Mouse (Mus musculus) intestine, embryonic 14.5 days (tissue): ENCODE data around the gene Itpk1. TPM values are rescaled to one million over a fixed set of nuclear protein-coding genes. Genes with fewer than 3 reads are reported as not detected.
A peak's percentile ranks its signal among the peaks of the same experiment; 100 is the strongest.

Source experiments
- ATAC-seq: fragments of 200-750 bp; cut with Nextera tagmentation; replicated peaks from 2 replicates; pipeline ENCODE4 v1.8.0; 2017; ENCODE audit warnings: low read depth, moderate number of reproducible peaks, moderate TSS enrichment, moderate library complexity; ENCODE audit not compliant: low FRiP score, low TSS enrichment
- DNase-seq: peaks from one replicate; pipeline ENCODE4 v3.0.0-alpha.2; 2018; ENCODE audit warnings: low spot score
- H3K27ac ChIP-seq: fragments of 300-500 bp; sonication (generic); 2 replicates; pipeline ENCODE4 v1.5.1; 2014; ENCODE audit warnings: low read depth, mild to moderate bottlenecking, control low read depth
- H3K27me3 ChIP-seq: fragments of 300-500 bp; sonication (generic); replicated peaks from 2 replicates; pipeline ENCODE4 v1.6.1; 2014; ENCODE audit warnings: low read length, control low read depth; ENCODE audit not compliant: control insufficient read depth, insufficient read depth
- H3K36me3 ChIP-seq: fragments of 300-500 bp; sonication (generic); 2 replicates; pipeline ENCODE4 v1.6.1; 2014; ENCODE audit warnings: low read length, control low read depth; ENCODE audit not compliant: control insufficient read depth, insufficient read depth
- H3K4me1 ChIP-seq: fragments of 300-500 bp; sonication (generic); replicated peaks from 2 replicates; pipeline ENCODE4 v1.6.1; 2014; ENCODE audit warnings: low read length, control low read depth, mixed read lengths; ENCODE audit not compliant: control insufficient read depth, insufficient read depth
- H3K4me2 ChIP-seq: fragments of 300-500 bp; sonication (generic); 2 replicates; pipeline ENCODE4 v1.6.1; 2014; ENCODE audit warnings: low read length
- H3K4me3 ChIP-seq: fragments of 300-500 bp; sonication (generic); 2 replicates; pipeline ENCODE4 v1.5.1; 2014; ENCODE audit warnings: low read depth, low read length, control low read depth, mixed read lengths
- H3K9ac ChIP-seq: fragments of 300-500 bp; sonication (generic); 2 replicates; pipeline ENCODE4 v1.6.1; 2014; ENCODE audit warnings: mild to moderate bottlenecking, low read length
- H3K9me3 ChIP-seq: fragments of 300-500 bp; sonication (generic); 2 replicates; pipeline ENCODE4 v1.6.1; 2016; ENCODE audit warnings: low read length, control low read depth; ENCODE audit not compliant: control insufficient read depth
- WGBS: fragments of 180-500 bp; shearing (Covaris S2); extraction: QIAGEN DNeasy Blood & Tissue Kit; methylation state at CpG from one replicate; pipeline ENCODE4 v1.1.7; 2014; 5-methylcytosine and 5-hydroxymethylcytosine counted together
- polyA plus RNA-seq: library from polyadenylated mRNA; unstranded; fragments of >200 nt; fragmentation: Nextera tagmentation; extraction: Ambion mirVana; gene quantifications from 2 replicates; pipeline ENCODE4 v1.2.1, GENCODE M21; 2014

Gene Itpk1
- polyA plus RNA-seq, 1 experiment from 2014 or later: 31.5 TPM

- Histone ChIP-seq H3K27ac (no peak overlapping the region), H3K4me2 (no peak overlapping the region), H3K36me3 (0 out of 2 replicates have a peak, but pooled peaks cover 6% of the 10 kb centered on the region), H3K9ac (no peak overlapping the region), H3K27me3 (no peaks in the 10 kb centered on the region), H3K9me3 (0 out of 2 replicates have a peak, but pooled peaks cover 3% of the 10 kb centered on the region), H3K4me3 (no peak overlapping the region), H3K4me1 (peaks cover 22% of the 10 kb centered on the region)
- no peak for DNase-seq
- 88% methylated on average over 7 of the region's 7 CpGs for WGBS
- no peak for ATAC-seq
Measured at GRCm38 (mm10) chr12:102599801-102600200, 104.9 kb downstream of the Itpk1 start.

- Histone ChIP-seq H3K36me3 (no peaks in the 10 kb centered on the region), H3K27ac (peak overlapping the region; percentile 52; the same call in 1 of the 2 replicates), H3K4me2 (no peak overlapping the region), H3K27me3 (no peaks in the 10 kb centered on the region), H3K9me3 (0 out of 2 replicates have a peak, but pooled peaks cover 3% of the 10 kb centered on the region), H3K4me3 (no peak overlapping the region), H3K9ac (no peak overlapping the region), H3K4me1 (peaks cover 33% of the 10 kb centered on the region)
- ATAC-seq (no peak), DNase-seq (no peak)
- WGBS: 98% methylated on average over 3 of the region's 3 CpGs
Measured at GRCm38 (mm10) chr12:102598535-102598934, 106.2 kb downstream of the Itpk1 start.

- ATAC-seq (peak; percentile 80), DNase-seq (no peak)
- H3K4me1 ChIP-seq: peaks cover 36% of the 10 kb centered on the region
Measured at GRCm38 (mm10) chr12:102597466-102597865, 107.3 kb downstream of the Itpk1 start.

GRCm38 (mm10) chr12:102596410-102596809 is 108.3 kb downstream of the Itpk1 start:
- Histone ChIP-seq H3K4me1 (peaks cover 34% of the 10 kb centered on the region), H3K36me3 (no peaks in the 10 kb centered on the region), H3K27ac (no peak overlapping the region), H3K9me3 (0 out of 2 replicates have a peak, but pooled peaks cover 3% of the 10 kb centered on the region), H3K4me2 (no peak overlapping the region), H3K27me3 (no peaks in the 10 kb centered on the region), H3K9ac (no peak overlapping the region), H3K4me3 (no peak overlapping the region)
- ATAC-seq (no peak), DNase-seq (no peak)
- WGBS: 66% methylated on average over 7 of the region's 7 CpGs

More at GRCm38 (mm10) chr12:102597466-102597865, 107.3 kb downstream of the Itpk1 start:
- H3K36me3 ChIP-seq: no peaks in the 10 kb centered on the region
- H3K9ac ChIP-seq: no peak overlapping the region
- 19% methylated on average over 4 of the region's 4 CpGs for WGBS
- peak overlapping the region; percentile 52; the same call in 1 of the 2 replicates for H3K27ac ChIP-seq
- 0 out of 2 replicates have a peak, but pooled peaks cover 3% of the 10 kb centered on the region for H3K9me3 ChIP-seq
- H3K4me2 ChIP-seq: no peak overlapping the region
- no peak overlapping the region for H3K4me3 ChIP-seq
- no peaks in the 10 kb centered on the region for H3K27me3 ChIP-seq

- Histone ChIP-seq H3K4me3 (no peak overlapping the region), H3K4me2 (no peak overlapping the region), H3K4me1 (peaks cover 28% of the 10 kb centered on the region), H3K36me3 (no peaks in the 10 kb centered on the region), H3K27me3 (no peaks in the 10 kb centered on the region), H3K9me3 (0 out of 2 replicates have a peak, but pooled peaks cover 3% of the 10 kb centered on the region), H3K27ac (peak overlapping the region; percentile 69), H3K9ac (no peak overlapping the region)
- ATAC-seq (no peak), DNase-seq (no peak)
- 82% methylated on average over 9 of the region's 9 CpGs for WGBS
Measured at GRCm38 (mm10) chr12:102594627-102595026, 110.1 kb downstream of the Itpk1 start.

GRCm38 (mm10) chr12:102593699-102594098 is 111.0 kb downstream of the Itpk1 start:
- H3K36me3 ChIP-seq: no peaks in the 10 kb centered on the region
- ATAC-seq: no peak
- H3K4me1 ChIP-seq: peaks cover 28% of the 10 kb centered on the region

GRCm38 (mm10) chr12:102590711-102591360 is 113.9 kb downstream of the Itpk1 start:
- H3K4me3 ChIP-seq: no peak overlapping the region

More at GRCm38 (mm10) chr12:102593699-102594098, 111.0 kb downstream of the Itpk1 start:
- 37% methylated on average over 9 of the region's 9 CpGs for WGBS
- Histone ChIP-seq H3K9me3 (0 out of 2 replicates have a peak, but pooled peaks cover 3% of the 10 kb centered on the region), H3K4me2 (no peak overlapping the region), H3K9ac (no peak overlapping the region), H3K27me3 (no peaks in the 10 kb centered on the region), H3K27ac (peak overlapping the region; percentile 69), H3K4me3 (no peak overlapping the region)
- no peak for DNase-seq

GRCm38 (mm10) chr12:102587106-102587505 is 117.6 kb downstream of the Itpk1 start:
- Histone ChIP-seq H3K4me2 (no peak overlapping the region), H3K36me3 (peaks cover 22% of the 10 kb centered on the region), H3K9me3 (no peaks in the 10 kb centered on the region), H3K4me3 (no peak overlapping the region), H3K9ac (no peak overlapping the region), H3K27me3 (no peaks in the 10 kb centered on the region), H3K27ac (no peak overlapping the region), H3K4me1 (no peaks in the 10 kb centered on the region)
- ATAC-seq (no peak), DNase-seq (no peak)
- WGBS: 91% methylated on average over 8 of the region's 8 CpGs

More at GRCm38 (mm10) chr12:102590711-102591360, 113.9 kb downstream of the Itpk1 start:
- no peaks in the 10 kb centered on the region for H3K27me3 ChIP-seq
- H3K27ac ChIP-seq: no peak overlapping the region
- peaks cover 10% of the 10 kb centered on the region; the same call in 1 of the 2 replicates for H3K36me3 ChIP-seq
- 83% methylated on average over 17 of the region's 17 CpGs for WGBS
- H3K4me2 ChIP-seq: no peak overlapping the region
- no peak for ATAC-seq
- no peaks in the 10 kb centered on the region for H3K9me3 ChIP-seq
- DNase-seq: no peak
- peaks cover 16% of the 10 kb centered on the region; the same call in 1 of the 2 replicates for H3K4me1 ChIP-seq
- H3K9ac ChIP-seq: no peak overlapping the region
